ENCODE assay signal across 8 mouse cellular contexts in the genomic region with DNA sequence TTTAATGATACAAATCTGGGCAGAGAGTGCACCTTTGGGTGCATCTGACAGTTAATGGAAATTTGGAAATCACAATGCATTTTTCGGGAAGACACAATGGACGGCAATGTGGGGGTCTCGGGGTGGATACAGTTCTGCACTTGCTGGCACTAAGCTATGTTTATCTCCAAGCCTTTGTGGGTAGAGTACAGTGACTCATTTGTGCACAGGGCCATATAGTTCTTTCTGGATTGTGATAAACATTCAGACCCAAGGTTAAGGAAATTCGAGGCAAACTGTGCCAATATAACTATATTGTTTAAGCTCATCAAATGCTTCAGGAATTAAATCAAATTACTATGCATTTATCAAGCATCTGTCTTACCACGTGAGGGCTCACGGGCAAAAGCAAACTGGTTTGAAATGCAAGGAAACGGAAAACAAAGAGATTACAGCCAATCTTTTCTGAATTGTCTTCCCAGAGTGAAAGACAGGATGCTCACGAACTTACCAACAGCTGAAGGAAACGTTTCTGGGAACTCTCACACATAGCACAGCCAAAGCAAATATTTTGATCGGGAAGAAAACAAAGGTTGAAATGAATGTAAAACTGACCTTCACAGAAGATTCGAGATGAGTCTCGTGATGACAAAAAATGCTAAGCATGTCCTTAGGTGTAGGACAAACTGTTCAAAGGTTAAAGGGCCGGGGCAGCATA. TPM values are rescaled to one million over a fixed set of nuclear protein-coding genes. Genes with fewer than 3 reads are reported as not detected.
DNase-seq lines count a peak whose midpoint lies in the region; ATAC-seq lines count a peak whose summit lies in the region.

No protein-coding gene starts in this region.

- no peaks in the 10 kb centered on the region for H3K36me3 ChIP-seq in lung, embryonic 16.5 days (ENCODE audit: control insufficient read depth, insufficient read depth, low read length)
- no peaks in the 10 kb centered on the region for H3K36me3 ChIP-seq in forebrain, embryonic 14.5 days (ENCODE audit: control insufficient read depth, insufficient read depth, low read length)
- no peaks in the 10 kb centered on the region for H3K36me3 ChIP-seq in hindbrain, embryonic 14.5 days (replicated peaks; ENCODE audit: control insufficient read depth, insufficient read depth)
- no peaks in the 10 kb centered on the region for H3K36me3 ChIP-seq in neural tube, embryonic 15.5 days

- ATAC-seq in lung, embryonic 16.5 days (ENCODE audit: low read depth) = no peak
- peak; percentile 80 for ATAC-seq in forebrain, embryonic 14.5 days
- ATAC-seq in hindbrain, embryonic 14.5 days (ENCODE audit: low FRiP score) = peak; percentile 75; the same call in 1 of the 2 replicates
- no peak for ATAC-seq in neural tube, embryonic 15.5 days (ENCODE audit: low FRiP score)
- ATAC-seq in megakaryocyte progenitor cell, adult 5-6 weeks (replicated peaks; ENCODE audit: poor library complexity) = no peak
- ATAC-seq in CD4-positive, CD25-positive, alpha-beta regulatory T cell, adult 4 months = no peak

- intact Hi-C loops in left cerebral cortex, postnatal 25 days (cut with DNase I) = loop anchor here (10.0 kb wide), 1 partner anchor 399 kb away; no protein-coding TSS in a partner anchor

- H3K9ac ChIP-seq in lung, embryonic 16.5 days (ENCODE audit: low read length) = no peak overlapping the region
- no peak overlapping the region for H3K9ac ChIP-seq in forebrain, embryonic 14.5 days (ENCODE audit: low read length)
- no peak overlapping the region for H3K9ac ChIP-seq in hindbrain, embryonic 14.5 days
- no peak overlapping the region for H3K9ac ChIP-seq in neural tube, embryonic 15.5 days (replicated peaks)

- no peaks in the 10 kb centered on the region for H3K27me3 ChIP-seq in lung, embryonic 16.5 days (ENCODE audit: control insufficient read depth, insufficient read depth, low read depth, low read length)
- H3K27me3 ChIP-seq in forebrain, embryonic 14.5 days (replicated peaks; ENCODE audit: control insufficient read depth, insufficient read depth, low read length) = no peaks in the 10 kb centered on the region
- H3K27me3 ChIP-seq in hindbrain, embryonic 14.5 days (ENCODE audit: control insufficient read depth, insufficient read depth, low read length) = no peaks in the 10 kb centered on the region
- H3K27me3 ChIP-seq in neural tube, embryonic 15.5 days (replicated peaks) = no peaks in the 10 kb centered on the region

- no peak for DNase-seq in lung, postnatal 14 days
- DNase-seq in forebrain, embryonic 14.5 days (ENCODE audit: low spot score) = peak; percentile 60
- peak; percentile 35 for DNase-seq in hindbrain, embryonic 14.5 days (ENCODE audit: low spot score)
- DNase-seq in left cerebral cortex, postnatal 25 days (ENCODE audit: low spot score in 2 of 2) = no peak

- H3K4me3 ChIP-seq in lung, embryonic 16.5 days (ENCODE audit: low read length) = no peak overlapping the region
- no peak overlapping the region for H3K4me3 ChIP-seq in forebrain, embryonic 14.5 days (ENCODE audit: low read depth, low read length)
- H3K4me3 ChIP-seq in hindbrain, embryonic 14.5 days (replicated peaks; ENCODE audit: low read length) = no peak overlapping the region
- no peak overlapping the region for H3K4me3 ChIP-seq in neural tube, embryonic 15.5 days (replicated peaks)

- H3K9me3 ChIP-seq in lung, embryonic 16.5 days (ENCODE audit: control insufficient read depth, low read length) = no peaks in the 10 kb centered on the region
- H3K9me3 ChIP-seq in forebrain, embryonic 14.5 days (replicated peaks; ENCODE audit: control insufficient read depth, low read length) = no peaks in the 10 kb centered on the region
- no peaks in the 10 kb centered on the region for H3K9me3 ChIP-seq in hindbrain, embryonic 14.5 days (ENCODE audit: control insufficient read depth, low read length)
- H3K9me3 ChIP-seq in neural tube, embryonic 15.5 days (replicated peaks) = no peaks in the 10 kb centered on the region

- 51% methylated on average over 13 of the region's 13 CpGs for WGBS in lung, embryonic 16.5 days
- WGBS in forebrain, embryonic 14.5 days = 29% methylated on average over 13 of the region's 13 CpGs
- WGBS in hindbrain, embryonic 14.5 days = 55% methylated on average over 13 of the region's 13 CpGs
- 45% methylated on average over 13 of the region's 13 CpGs for WGBS in neural tube, embryonic 15.5 days

- H3K27ac ChIP-seq in lung, embryonic 16.5 days (ENCODE audit: low read length) = peak overlapping the region; percentile 71
- H3K27ac ChIP-seq in forebrain, embryonic 14.5 days (ENCODE audit: low read depth, low read length) = peak overlapping the region; percentile 78
- H3K27ac ChIP-seq in hindbrain, embryonic 14.5 days = peak overlapping the region; percentile 60
- peak overlapping the region; percentile 72 for H3K27ac ChIP-seq in neural tube, embryonic 15.5 days (replicated peaks)

- H3K4me2 ChIP-seq in lung, embryonic 16.5 days (ENCODE audit: low read depth, low read length) = no peak overlapping the region
- H3K4me2 ChIP-seq in forebrain, embryonic 14.5 days (ENCODE audit: low read length) = no peak overlapping the region
- H3K4me2 ChIP-seq in hindbrain, embryonic 14.5 days (replicated peaks) = no peak overlapping the region
- no peak overlapping the region for H3K4me2 ChIP-seq in neural tube, embryonic 15.5 days

- peaks cover 23% of the 10 kb centered on the region for H3K4me1 ChIP-seq in lung, embryonic 16.5 days (replicated peaks; ENCODE audit: control insufficient read depth, insufficient read depth, low read length)
- H3K4me1 ChIP-seq in forebrain, embryonic 14.5 days (ENCODE audit: control insufficient read depth, insufficient read depth, low read length) = peaks cover 17% of the 10 kb centered on the region
- 0 out of 2 replicates have a peak, but pooled peaks cover 11% of the 10 kb centered on the region for H3K4me1 ChIP-seq in hindbrain, embryonic 14.5 days (replicated peaks; ENCODE audit: control insufficient read depth, insufficient read depth, low read length)
- peaks cover 19% of the 10 kb centered on the region for H3K4me1 ChIP-seq in neural tube, embryonic 15.5 days

RNA-seq across cellular contexts. Expression of gene Med4, which starts 6.4 kb away (rescaled TPM):
- polyA plus RNA-seq in lung, embryonic 16.5 days (2015; fragmentation: Nextera tagmentation; extraction: Ambion mirVana) = 86.2 and 91.1 TPM in 2 replicates
- 99.3 and 100.0 TPM in 2 replicates for polyA plus RNA-seq in forebrain, embryonic 14.5 days (2014; fragmentation: Nextera tagmentation; extraction: Ambion mirVana)
- 63.9 and 67.8 TPM in 2 replicates for polyA plus RNA-seq in hindbrain, embryonic 14.5 days (2014; fragmentation: Nextera tagmentation; extraction: Ambion mirVana)
- polyA plus RNA-seq in neural tube, embryonic 15.5 days (2015; fragmentation: Nextera tagmentation; extraction: Ambion mirVana) = 79.9 and 81.6 TPM in 2 replicates
- 39.9 and 42.8 TPM in 2 replicates for total RNA-seq in megakaryocyte progenitor cell, adult 5-6 weeks (2015)
- 65.7 and 71.0 TPM in 2 replicates for total RNA-seq in megakaryocyte progenitor cell, adult 5-6 weeks (2017)
- 10 to 100 TPM; 26.5 to 27.5 TPM for total RNA-seq in left cerebral cortex, postnatal 25 days (2021)
- 10 to 100 TPM; 73.3 to 88.7 TPM for polyA plus RNA-seq in CD4-positive, CD25-positive, alpha-beta regulatory T cell, adult 4 months (2017; shearing (Covaris generic))

RNA-seq across cellular contexts. Expression of gene Sucla2, which starts 21.7 kb away (rescaled TPM):
- 107 and 109 TPM in 2 replicates for polyA plus RNA-seq in lung, embryonic 16.5 days (2015; fragmentation: Nextera tagmentation; extraction: Ambion mirVana)
- 111 and 122 TPM in 2 replicates for polyA plus RNA-seq in forebrain, embryonic 14.5 days (2014; fragmentation: Nextera tagmentation; extraction: Ambion mirVana)
- 139 and 145 TPM in 2 replicates for polyA plus RNA-seq in hindbrain, embryonic 14.5 days (2014; fragmentation: Nextera tagmentation; extraction: Ambion mirVana)
- 139 and 140 TPM in 2 replicates for polyA plus RNA-seq in neural tube, embryonic 15.5 days (2015; fragmentation: Nextera tagmentation; extraction: Ambion mirVana)
- 73.1 and 73.6 TPM in 2 replicates for total RNA-seq in megakaryocyte progenitor cell, adult 5-6 weeks (2015)
- 104 and 117 TPM in 2 replicates for total RNA-seq in megakaryocyte progenitor cell, adult 5-6 weeks (2017)
- total RNA-seq in left cerebral cortex, postnatal 25 days (2021) = 100 to 1,000 TPM; 146 to 164 TPM
- polyA plus RNA-seq in CD4-positive, CD25-positive, alpha-beta regulatory T cell, adult 4 months (2017; shearing (Covaris generic)) = 10 to 100 TPM; 75.7 to 78.3 TPM

RNA-seq across cellular contexts. Expression of gene Nudt15, which starts 44.7 kb away (rescaled TPM):
- polyA plus RNA-seq in lung, embryonic 16.5 days (2015; fragmentation: Nextera tagmentation; extraction: Ambion mirVana) = 5.8 and 7.0 TPM in 2 replicates
- 8.2 and 9.1 TPM in 2 replicates for polyA plus RNA-seq in forebrain, embryonic 14.5 days (2014; fragmentation: Nextera tagmentation; extraction: Ambion mirVana)
- polyA plus RNA-seq in hindbrain, embryonic 14.5 days (2014; fragmentation: Nextera tagmentation; extraction: Ambion mirVana) = 10.3 and 11.2 TPM in 2 replicates
- polyA plus RNA-seq in neural tube, embryonic 15.5 days (2015; fragmentation: Nextera tagmentation; extraction: Ambion mirVana) = 7.9 and 8.5 TPM in 2 replicates
- total RNA-seq in megakaryocyte progenitor cell, adult 5-6 weeks (2015) = 4.6 and 5.6 TPM in 2 replicates
- 4.6 and 6.1 TPM in 2 replicates for total RNA-seq in megakaryocyte progenitor cell, adult 5-6 weeks (2017)
- 1 to 10 TPM; 4.5 to 6.4 TPM for total RNA-seq in left cerebral cortex, postnatal 25 days (2021)
- 1 to 10 TPM; 3.9 to 4.4 TPM for polyA plus RNA-seq in CD4-positive, CD25-positive, alpha-beta regulatory T cell, adult 4 months (2017; shearing (Covaris generic))

Comparison
In these comparisons a context has a peak if more than half of its experiments do, and no peak if none do; other contexts are left out.
1. ATAC-seq: peak in forebrain, embryonic 14.5 days (single experiment) and hindbrain, embryonic 14.5 days (single experiment); none in lung, embryonic 16.5 days (single experiment), neural tube, embryonic 15.5 days (single experiment), megakaryocyte progenitor cell, adult 5-6 weeks (single experiment) and CD4-positive, CD25-positive, alpha-beta regulatory T cell, adult 4 months (single experiment).
2. DNase-seq: peak in forebrain, embryonic 14.5 days (single experiment) and hindbrain, embryonic 14.5 days (single experiment); none in lung, postnatal 14 days (single experiment) and left cerebral cortex, postnatal 25 days (0 of 2).
3. Peak in every context shown above with its lines, with median percentiles within 50 percentile points of each other: H3K27ac ChIP-seq.